Mouse (Mus musculus) v-Abl transformed pro-B cells (cell line): ENCODE data around the gene Ankrd33b.

Source experiments
- in situ Hi-C, 2 experiments: fragments of 400-800 bp; cut with MboI; formaldehyde crosslinking; loops; one replicate each; pipeline ENCODE4 v1.15.1; 2025; ENCODE audit not compliant: unreplicated experiment in 2 of 2

Ankrd33b gene

GRCm38 (mm10) chr15:31344811-31345211, 22.7 kb downstream of the Ankrd33b start:
- in situ Hi-C loops: no loop called here

GRCm38 (mm10) chr15:31343602-31344001, 23.9 kb downstream of the Ankrd33b start:
- in situ Hi-C loops: no loop called here

GRCm38 (mm10) chr15:31342496-31342901, 25.0 kb downstream of the Ankrd33b start:
- in situ Hi-C loops: no loop called here

- in situ Hi-C loops: no loop called here
Measured at GRCm38 (mm10) chr15:31342001-31342400, 25.5 kb downstream of the Ankrd33b start.

- in situ Hi-C loops: no loop called here
Measured at GRCm38 (mm10) chr15:31338656-31339291, 28.8 kb downstream of the Ankrd33b start.

GRCm38 (mm10) chr15:31337983-31338382, 29.5 kb downstream of the Ankrd33b start:
- in situ Hi-C loops: no loop called here

- in situ Hi-C loops: no loop called here
Measured at GRCm38 (mm10) chr15:31337192-31337741, 30.3 kb downstream of the Ankrd33b start.

- in situ Hi-C loops: no loop called here
Measured at GRCm38 (mm10) chr15:31336685-31337084, 30.8 kb downstream of the Ankrd33b start.

GRCm38 (mm10) chr15:31334829-31335228, 32.7 kb downstream of the Ankrd33b start:
- in situ Hi-C loops: loop anchor here in 1 of 2 experiments (5.0 kb wide), 1 partner anchor 32 kb away; the partner anchor contains the start of gene Ankrd33b

- in situ Hi-C loops: loop anchor here in 1 of 2 experiments (5.0 kb wide), 1 partner anchor 35 kb away; the partner anchor contains the start of gene Ankrd33b
Measured at GRCm38 (mm10) chr15:31332541-31333163, 34.9 kb downstream of the Ankrd33b start.

- in situ Hi-C loops: loop anchor here in 1 of 2 experiments (5.0 kb wide), 1 partner anchor 36 kb away; the partner anchor contains the start of gene Ankrd33b
Measured at GRCm38 (mm10) chr15:31331742-31332141, 35.8 kb downstream of the Ankrd33b start.

- in situ Hi-C loops: loop anchor here in 1 of 2 experiments (5.0 kb wide), 1 partner anchor 39 kb away; the partner anchor contains the start of gene Ankrd33b
Measured at GRCm38 (mm10) chr15:31328082-31328614, 39.4 kb downstream of the Ankrd33b start.

GRCm38 (mm10) chr15:31325660-31326354, 41.7 kb downstream of the Ankrd33b start:
- in situ Hi-C loops: loop anchor here in 1 of 2 experiments (5.0 kb wide), 1 partner anchor 41 kb away; the partner anchor contains the start of gene Ankrd33b

- in situ Hi-C loops: loop anchor here (5.0 to 25.0 kb wide), 2 partner anchors 263 to 1438 kb away; no protein-coding TSS in a partner anchor
Measured at GRCm38 (mm10) chr15:31324551-31324950, 43.0 kb downstream of the Ankrd33b start.

- in situ Hi-C loops: loop anchor here (5.0 to 25.0 kb wide), 2 partner anchors 264 to 1439 kb away; no protein-coding TSS in a partner anchor
Measured at GRCm38 (mm10) chr15:31323684-31324083, 43.8 kb downstream of the Ankrd33b start.

GRCm38 (mm10) chr15:31320598-31321377, 46.7 kb downstream of the Ankrd33b start:
- in situ Hi-C loops: loop anchor here (5.0 to 25.0 kb wide), 2 partner anchors 267 to 1442 kb away; no protein-coding TSS in a partner anchor

GRCm38 (mm10) chr15:31319046-31319445, 48.5 kb downstream of the Ankrd33b start:
- in situ Hi-C loops: loop anchor here (5.0 to 25.0 kb wide), 4 partner anchors 98 to 1443 kb away; no protein-coding TSS in a partner anchor

- in situ Hi-C loops: loop anchor here (5.0 to 25.0 kb wide), 4 partner anchors 99 to 1444 kb away; no protein-coding TSS in a partner anchor
Measured at GRCm38 (mm10) chr15:31318158-31318955, 49.2 kb downstream of the Ankrd33b start.
